Mouse (Mus musculus) hindbrain, postnatal 0 days (tissue): ENCODE measurements at regions not wholly inside any gene's neighbourhood (a gene's known extent, or its start where the extent isn't known, plus 50 kb on each side); places are given as distances from the start of the nearest gene placed in this dataset.

ENCODE experiments used
- ATAC-seq: fragments of 200-750 bp; cut with Nextera tagmentation; 2 replicates; pipeline ENCODE4 v1.8.0; 2017; ENCODE audit warnings: mild to moderate bottlenecking, moderate TSS enrichment, moderate library complexity
- DNase-seq: peaks from one replicate; pipeline ENCODE4 v3.0.0-alpha.2; 2015; ENCODE audit warnings: low spot score
- H3K27ac ChIP-seq: fragments of 300-500 bp; sonication (generic); 2 replicates; pipeline ENCODE4 v1.5.1; 2014; ENCODE audit warnings: mild to moderate bottlenecking
- H3K27me3 ChIP-seq: fragments of 300-500 bp; sonication (generic); 2 replicates; pipeline ENCODE4 v1.6.1; 2014; ENCODE audit warnings: low read length, mixed read lengths; ENCODE audit not compliant: insufficient read depth
- H3K36me3 ChIP-seq: fragments of 300-500 bp; sonication (generic); 2 replicates; pipeline ENCODE4 v1.6.1; 2014; ENCODE audit warnings: low read length, mixed read lengths; ENCODE audit not compliant: insufficient read depth
- H3K4me1 ChIP-seq: fragments of 300-500 bp; sonication (generic); 2 replicates; pipeline ENCODE4 v1.6.1; 2014; ENCODE audit warnings: antibody characterized with exemption, low read length, mixed read lengths; ENCODE audit not compliant: insufficient read depth
- H3K4me2 ChIP-seq: fragments of 300-500 bp; sonication (generic); 2 replicates; pipeline ENCODE4 v1.6.1; 2014; ENCODE audit warnings: low read depth, mild to moderate bottlenecking, low read length, moderate library complexity, mixed read lengths
- H3K4me3 ChIP-seq: fragments of 300-500 bp; sonication (generic); 2 replicates; pipeline ENCODE4 v1.5.1; 2014; ENCODE audit warnings: low read length
- H3K9ac ChIP-seq: fragments of 300-500 bp; sonication (generic); replicated peaks from 2 replicates; pipeline ENCODE4 v1.6.1; 2014; ENCODE audit warnings: mild to moderate bottlenecking, low read length, moderate library complexity, mixed read lengths
- H3K9me3 ChIP-seq: fragments of 300-500 bp; sonication (generic); 2 replicates; pipeline ENCODE4 v1.6.1; 2016; ENCODE audit warnings: low read length, mixed read lengths
- CTCF ChIP-seq: IDR thresholded peaks from 2 replicates; pipeline ENCODE4 v1.5.1; 2016; ENCODE audit warnings: antibody characterized with exemption, control low read depth, low read depth
- WGBS: fragments of 180-500 bp; shearing (Covaris S2); extraction: QIAGEN DNeasy Blood & Tissue Kit; methylation state at CpG from one replicate; pipeline ENCODE4 v1.1.7; 2014; 5-methylcytosine and 5-hydroxymethylcytosine counted together

DNA sequence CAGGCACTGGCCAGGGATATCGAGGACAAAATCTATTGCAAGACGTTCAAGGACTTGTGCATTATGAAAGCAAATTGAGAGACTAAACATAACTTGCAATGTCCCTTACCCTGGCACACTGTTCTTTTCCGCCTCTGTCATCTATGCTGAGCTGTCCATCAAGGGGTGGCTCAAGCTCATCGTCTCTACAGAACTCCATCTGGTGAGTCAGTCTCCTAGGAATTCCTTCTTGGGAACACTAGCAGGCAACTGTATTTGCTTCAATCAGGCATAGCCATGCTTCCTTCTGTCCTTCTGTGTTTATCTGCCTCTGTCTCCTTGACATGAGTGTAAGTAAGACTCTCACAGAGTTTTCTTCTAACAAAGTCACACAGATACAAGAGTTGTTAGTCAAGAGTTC, 154.0 kb upstream of the Gpc6 start:
- DNase-seq (no peak), ATAC-seq (no peak)
- Histone ChIP-seq H3K9me3 (no peaks in the 10 kb centered on the region), H3K9ac (no peak overlapping the region), H3K4me3 (no peak overlapping the region), H3K4me2 (no peak overlapping the region), H3K36me3 (no peaks in the 10 kb centered on the region), H3K27me3 (no peaks in the 10 kb centered on the region), H3K4me1 (no peaks in the 10 kb centered on the region), H3K27ac (no peak overlapping the region)
- 82% methylated on average over 4 of the region's 4 CpGs for WGBS
- TF ChIP-seq CTCF: no peak

GRCm38 (mm10) chr14:116771671-116772070, 153.4 kb upstream of the Gpc6 start:
- Histone ChIP-seq H3K27ac (no peak overlapping the region), H3K4me3 (no peak overlapping the region), H3K9me3 (no peaks in the 10 kb centered on the region), H3K36me3 (no peaks in the 10 kb centered on the region), H3K4me1 (no peaks in the 10 kb centered on the region), H3K4me2 (no peak overlapping the region), H3K9ac (no peak overlapping the region), H3K27me3 (no peaks in the 10 kb centered on the region)
- 84% methylated on average over 3 of the region's 3 CpGs for WGBS
- TF ChIP-seq CTCF: no peak
- ATAC-seq: no peak
- no peak for DNase-seq

DNA sequence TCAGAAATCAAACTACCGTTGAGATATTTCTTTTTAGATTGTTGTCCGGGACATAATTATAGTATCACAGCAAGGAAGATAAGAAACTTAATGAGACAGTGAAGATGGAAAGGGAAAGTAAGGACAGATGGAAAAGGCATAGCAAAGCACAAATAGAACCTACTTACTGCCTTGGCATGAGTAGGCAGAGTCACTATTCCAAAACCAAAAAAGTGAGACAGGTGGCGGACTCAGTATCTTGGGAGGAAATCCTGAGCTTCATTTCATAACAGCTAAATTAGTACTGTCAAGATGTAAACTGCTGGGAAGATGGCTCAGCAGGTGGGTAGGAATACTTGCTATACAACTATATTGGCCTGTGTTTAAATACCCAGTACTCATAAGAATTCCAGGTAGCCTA, 145.5 kb upstream of the Gpc6 start:
- Histone ChIP-seq H3K9ac (no peak overlapping the region), H3K36me3 (no peaks in the 10 kb centered on the region), H3K4me3 (no peak overlapping the region), H3K27ac (no peak overlapping the region), H3K4me1 (no peaks in the 10 kb centered on the region), H3K9me3 (no peaks in the 10 kb centered on the region), H3K4me2 (no peak overlapping the region), H3K27me3 (no peaks in the 10 kb centered on the region)
- ATAC-seq (no peak), DNase-seq (no peak)
- no peak for TF ChIP-seq CTCF
- WGBS: 89% methylated on average over 3 of the region's 3 CpGs

GRCm38 (mm10) chr14:116783840-116784239, 141.3 kb upstream of the Gpc6 start:
- ATAC-seq (no peak), DNase-seq (no peak)
- Histone ChIP-seq H3K9ac (no peak overlapping the region), H3K27ac (no peak overlapping the region), H3K9me3 (no peaks in the 10 kb centered on the region), H3K36me3 (no peaks in the 10 kb centered on the region), H3K27me3 (no peaks in the 10 kb centered on the region), H3K4me1 (no peaks in the 10 kb centered on the region), H3K4me3 (no peak overlapping the region), H3K4me2 (no peak overlapping the region)
- WGBS: 51% methylated on average over 3 of the region's 3 CpGs
- TF ChIP-seq CTCF: no peak

DNA sequence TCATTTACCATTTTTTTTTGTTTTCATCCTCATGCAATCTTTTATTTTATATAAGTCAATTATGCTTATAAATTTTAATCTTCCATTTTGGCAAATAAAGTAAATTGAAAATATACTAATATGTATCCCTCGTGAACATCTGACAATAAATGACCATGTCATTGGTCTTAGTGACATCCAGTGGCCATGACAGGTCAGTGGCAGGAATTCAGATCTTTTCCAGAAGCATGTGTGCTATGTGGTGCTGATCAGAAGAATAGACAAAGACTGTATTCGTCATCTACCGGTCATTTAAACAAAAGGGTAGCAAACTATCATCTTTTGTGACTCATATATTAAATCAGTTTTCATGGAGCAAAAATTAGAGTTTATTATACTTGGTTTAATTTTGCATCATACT, 118.6 kb upstream of the Gpc6 start:
- Histone ChIP-seq H3K9me3 (no peaks in the 10 kb centered on the region), H3K27me3 (no peaks in the 10 kb centered on the region), H3K36me3 (no peaks in the 10 kb centered on the region), H3K4me1 (no peaks in the 10 kb centered on the region), H3K4me2 (no peak overlapping the region), H3K27ac (no peak overlapping the region), H3K9ac (no peak overlapping the region), H3K4me3 (no peak overlapping the region)
- ATAC-seq: no peak
- WGBS: 79% methylated on average over 3 of the region's 3 CpGs
- peak; percentile 44 for TF ChIP-seq CTCF
- peak; percentile 33 for DNase-seq

- no peak for TF ChIP-seq CTCF
- Histone ChIP-seq H3K4me3 (no peak overlapping the region), H3K36me3 (no peaks in the 10 kb centered on the region), H3K9ac (no peak overlapping the region), H3K27me3 (no peaks in the 10 kb centered on the region), H3K27ac (no peak overlapping the region), H3K4me1 (no peaks in the 10 kb centered on the region), H3K9me3 (no peaks in the 10 kb centered on the region), H3K4me2 (no peak overlapping the region)
- no peak for ATAC-seq
- DNase-seq: no peak
Measured at GRCm38 (mm10) chr14:116808581-116808980, 116.5 kb upstream of the Gpc6 start.

DNA sequence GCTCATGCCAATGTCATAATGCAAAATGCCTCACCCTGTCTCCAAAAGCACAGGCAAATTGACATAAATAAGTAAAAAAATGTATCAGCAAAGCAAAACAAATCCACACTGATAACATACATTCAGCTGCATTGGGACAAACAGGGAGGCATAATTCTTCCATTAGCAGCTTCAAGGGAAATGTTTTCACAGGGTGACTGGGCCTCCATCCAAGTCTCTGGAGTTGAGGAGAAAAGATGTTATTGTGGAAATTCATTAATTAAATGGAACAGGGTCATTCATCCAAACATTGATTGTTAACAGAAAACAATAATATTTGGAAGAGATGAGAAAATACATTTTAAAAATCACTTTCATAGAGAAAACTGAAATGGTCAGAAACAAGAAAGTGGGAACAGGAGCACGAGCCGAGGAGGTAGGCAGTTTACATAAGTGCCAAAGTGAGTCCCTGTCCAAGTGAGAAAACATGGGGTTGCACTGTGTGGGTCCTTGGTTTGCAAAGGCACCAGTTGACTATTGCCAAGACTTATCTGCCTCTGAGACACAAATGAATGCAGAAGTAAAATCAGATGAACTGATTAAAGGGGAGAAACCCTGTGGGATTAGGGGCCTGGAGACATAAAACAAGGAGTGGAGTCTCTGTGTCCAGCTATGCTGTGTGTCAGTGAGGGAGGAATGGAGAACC, 114.3 kb upstream of the Gpc6 start:
- H3K36me3 ChIP-seq: no peaks in the 10 kb centered on the region
- peak; percentile 66; the same call in 1 of the 2 replicates for ATAC-seq
- no peak for TF ChIP-seq CTCF
- no peaks in the 10 kb centered on the region for H3K9me3 ChIP-seq
- no peaks in the 10 kb centered on the region for H3K4me1 ChIP-seq
- no peak overlapping the region for H3K9ac ChIP-seq
- 38% methylated on average over 2 of the region's 2 CpGs for WGBS
- peak; percentile 55 for DNase-seq
- H3K4me2 ChIP-seq: no peak overlapping the region
- no peaks in the 10 kb centered on the region for H3K27me3 ChIP-seq
- no peak overlapping the region for H3K4me3 ChIP-seq
- H3K27ac ChIP-seq: no peak overlapping the region
